8 mouse cellular contexts compared by ENCODE assay signal in the genomic region with DNA sequence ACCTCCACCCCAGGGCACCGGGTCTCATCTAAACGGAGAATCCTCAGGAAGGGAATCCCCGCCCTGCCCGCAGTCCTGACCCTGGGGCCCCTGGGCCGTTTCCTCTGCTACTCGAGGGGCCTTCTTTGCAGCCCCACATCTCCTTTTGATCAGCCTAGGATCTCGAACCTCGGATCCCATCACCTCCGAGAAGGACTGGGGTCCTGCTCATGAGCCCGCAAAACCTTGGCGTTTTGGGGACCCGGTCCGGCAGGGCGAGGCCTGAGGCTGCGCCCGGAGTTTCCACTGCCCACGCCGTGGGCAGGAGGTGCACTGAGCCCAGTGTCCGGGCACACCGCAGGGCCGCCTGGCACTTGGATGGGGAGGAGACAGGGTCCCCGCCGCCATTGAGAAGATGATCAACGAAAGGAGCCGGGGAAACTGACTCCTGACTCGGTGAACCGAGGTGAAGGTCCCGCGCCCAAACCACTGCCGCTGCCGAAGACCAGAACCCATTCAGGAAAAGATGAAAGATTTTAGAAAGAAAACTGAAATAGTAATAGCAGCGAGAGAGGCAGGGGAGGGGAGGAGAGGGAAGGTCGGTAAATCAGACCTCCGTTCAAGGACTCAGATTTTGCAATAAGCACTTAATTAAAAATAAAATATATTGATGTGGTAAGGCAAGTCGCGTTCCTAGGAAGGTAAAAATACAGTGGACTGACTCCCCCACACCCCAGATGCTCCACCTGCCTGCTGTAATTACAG.
DNase-seq lines count a peak whose midpoint lies in the region; ATAC-seq lines count a peak whose summit lies in the region.

No protein-coding gene starts in this region.

- no peak for DNase-seq in embryonic facial prominence, embryonic 14.5 days (ENCODE audit: low spot score)
- DNase-seq in spleen, postnatal 14 days (ENCODE audit: low spot score in 2 of 2) = no peak
- no peak for DNase-seq in cerebellum, adult 8-10 months
- DNase-seq in urinary bladder, postnatal 10 days (ENCODE audit: low spot score) = no peak

- peak overlapping the region; percentile 48 for H3K9ac ChIP-seq in embryonic facial prominence, embryonic 14.5 days (ENCODE audit: low read depth, low read length)
- H3K9ac ChIP-seq in intestine, embryonic 15.5 days = no peak overlapping the region; the same call in 1 of the 2 replicates

- no peak for ATAC-seq in megakaryocyte, adult 5-6 weeks (ENCODE audit: poor library complexity, severe bottlenecking)
- no peak for ATAC-seq in embryonic facial prominence, embryonic 14.5 days (ENCODE audit: low read depth)
- ATAC-seq in intestine, embryonic 15.5 days = no peak
- ATAC-seq in megakaryocyte progenitor cell, adult 5-6 weeks (replicated peaks; ENCODE audit: poor library complexity) = peak; percentile 9; the same call in 1 of the 2 replicates

- peak overlapping the region; percentile 86 for H3K4me3 ChIP-seq in megakaryocyte, embryonic 14.5 days (replicated peaks)
- H3K4me3 ChIP-seq in embryonic facial prominence, embryonic 14.5 days (ENCODE audit: low read depth, low read length) = peak overlapping the region; percentile 40
- H3K4me3 ChIP-seq in intestine, embryonic 15.5 days (replicated peaks) = peak overlapping the region; percentile 29

- H3K36me3 ChIP-seq in megakaryocyte, embryonic 14.5 days (replicated peaks; ENCODE audit: low read length) = no peaks in the 10 kb centered on the region
- H3K36me3 ChIP-seq in embryonic facial prominence, embryonic 14.5 days (ENCODE audit: control insufficient read depth, insufficient read depth, low read length) = no peaks in the 10 kb centered on the region
- no peaks in the 10 kb centered on the region for H3K36me3 ChIP-seq in intestine, embryonic 15.5 days

- peaks cover 47% of the 10 kb centered on the region for H3K27me3 ChIP-seq in megakaryocyte, embryonic 14.5 days (replicated peaks)
- H3K27me3 ChIP-seq in embryonic facial prominence, embryonic 14.5 days (replicated peaks; ENCODE audit: control insufficient read depth, insufficient read depth, low read length) = peaks cover 24% of the 10 kb centered on the region
- H3K27me3 ChIP-seq in intestine, embryonic 15.5 days (replicated peaks) = peaks cover 22% of the 10 kb centered on the region

- 2% methylated on average over 32 of the region's 36 CpGs for WGBS in embryonic facial prominence, embryonic 14.5 days
- 5% methylated on average over 36 of the region's 36 CpGs for WGBS in intestine, embryonic 15.5 days

- no peaks in the 10 kb centered on the region for H3K9me3 ChIP-seq in megakaryocyte, embryonic 14.5 days
- H3K9me3 ChIP-seq in embryonic facial prominence, embryonic 14.5 days (ENCODE audit: control insufficient read depth, low read length) = no peaks in the 10 kb centered on the region
- no peaks in the 10 kb centered on the region for H3K9me3 ChIP-seq in intestine, embryonic 15.5 days

- no peak overlapping the region for H3K27ac ChIP-seq in embryonic facial prominence, embryonic 14.5 days (replicated peaks; ENCODE audit: low read depth, low read length)
- no peak overlapping the region for H3K27ac ChIP-seq in intestine, embryonic 15.5 days

- H3K4me1 ChIP-seq in megakaryocyte, embryonic 14.5 days = peaks cover 36% of the 10 kb centered on the region
- H3K4me1 ChIP-seq in embryonic facial prominence, embryonic 14.5 days (ENCODE audit: control insufficient read depth, insufficient read depth, low read length) = peaks cover 6% of the 10 kb centered on the region; the same call in 1 of the 2 replicates
- peaks cover 7% of the 10 kb centered on the region for H3K4me1 ChIP-seq in intestine, embryonic 15.5 days (replicated peaks)

- H3K4me2 ChIP-seq in embryonic facial prominence, embryonic 14.5 days (ENCODE audit: low read depth, low read length) = peak overlapping the region; percentile 69
- peak overlapping the region; percentile 70 for H3K4me2 ChIP-seq in intestine, embryonic 15.5 days (replicated peaks)

Comparison
In these comparisons a context has a peak if more than half of its experiments do, and no peak if none do; other contexts are left out.
1. H3K4me3 ChIP-seq: peak in every context shown above with its lines; median percentile 86 in megakaryocyte, embryonic 14.5 days; 40 in embryonic facial prominence, embryonic 14.5 days; 29 in intestine, embryonic 15.5 days.